Mouse (Mus musculus) E14TG2a.4 (cell line): ENCODE measurements at regions not wholly inside any gene's neighbourhood (a gene's known extent, or its start where the extent isn't known, plus 50 kb on each side); places are given as distances from the start of the nearest gene placed in this dataset.

Experiments used
- CTCF ChIP-seq: conservative IDR thresholded peaks from 2 replicates; pipeline ENCODE4 v1.5.1; 2014; ENCODE audit warnings: low read length
- NANOG ChIP-seq: IDR thresholded peaks from 2 replicates; pipeline ENCODE4 v1.6.1; 2014; ENCODE audit warnings: borderline replicate concordance, low read length, mixed read lengths

- TF ChIP-seq CTCF (no peak), NANOG (no peak)
These were observed 813.0 kb downstream of the Ryr2 start for GRCm38 (mm10) chr13:11293750-11294149.
